Mouse (Mus musculus): ENCODE measurements around the gene Chd1.
"Not testable (repeated sequence)": the region's sequence is repeated elsewhere in the genome, so short reads cannot be mapped to it uniquely, and the experiment has no call there.

Chd1 gene

DNA sequence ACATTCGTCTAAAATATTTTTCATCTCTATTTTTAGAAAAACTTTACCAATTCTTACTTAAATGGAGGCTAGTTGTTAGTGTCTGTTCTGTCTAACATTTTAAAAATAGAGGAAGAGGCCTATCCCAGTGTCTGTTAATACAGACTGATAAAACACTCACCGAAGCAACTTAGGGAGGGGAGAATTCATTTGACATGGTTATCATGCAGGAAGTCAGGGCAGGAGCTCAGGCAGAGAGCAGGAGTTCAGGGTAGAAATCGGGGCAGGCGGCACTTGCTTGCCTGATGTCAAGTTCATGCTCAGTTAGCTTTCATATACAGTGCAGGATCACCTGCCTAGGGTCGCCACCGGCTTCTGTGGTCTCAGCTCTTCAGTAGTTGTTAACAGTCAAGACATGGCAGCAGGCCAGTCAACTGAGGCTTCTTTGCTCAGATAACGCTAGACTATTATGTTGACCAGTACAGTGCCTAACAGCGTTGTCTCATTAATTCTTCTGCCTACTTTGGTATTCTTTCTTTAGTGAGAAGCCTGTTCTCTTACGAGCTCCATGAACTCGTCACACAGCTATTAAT, 32.7 kb downstream of the Chd1 start:
- DNase-seq (ENCODE audit: low read depth) = no peak

GRCm38 (mm10) chr17:15741836-15742235, 37.1 kb downstream of the Chd1 start:
- no peak for DNase-seq (ENCODE audit: low read depth)

- no peak for DNase-seq (ENCODE audit: low read depth)
Observed at GRCm38 (mm10) chr17:15742953-15743352, 38.2 kb downstream of the Chd1 start.

DNA sequence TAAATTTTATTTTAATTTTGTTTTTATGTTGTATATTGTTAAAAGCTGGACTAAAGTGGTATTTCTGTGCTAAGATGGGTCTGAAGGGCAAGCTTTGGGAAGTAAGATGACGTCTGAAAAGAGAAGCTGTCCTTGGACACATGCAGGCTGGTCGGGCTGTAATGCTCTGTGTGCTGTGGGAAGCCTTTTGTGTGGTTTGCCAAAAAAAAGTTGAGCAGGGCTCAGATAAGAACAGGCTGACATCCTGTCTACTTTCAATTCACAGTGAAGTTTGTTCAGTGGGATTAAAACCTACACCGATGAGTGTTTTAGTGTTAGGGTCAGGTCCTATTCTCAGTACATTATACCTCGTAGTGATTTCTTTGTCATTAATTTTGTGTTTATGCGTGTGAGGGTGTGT, 38.6 kb downstream of the Chd1 start:
- no peak for DNase-seq (ENCODE audit: low read depth)

- no peak for DNase-seq (ENCODE audit: low read depth)
Observed at GRCm38 (mm10) chr17:15746696-15747095, 41.9 kb downstream of the Chd1 start.

DNA sequence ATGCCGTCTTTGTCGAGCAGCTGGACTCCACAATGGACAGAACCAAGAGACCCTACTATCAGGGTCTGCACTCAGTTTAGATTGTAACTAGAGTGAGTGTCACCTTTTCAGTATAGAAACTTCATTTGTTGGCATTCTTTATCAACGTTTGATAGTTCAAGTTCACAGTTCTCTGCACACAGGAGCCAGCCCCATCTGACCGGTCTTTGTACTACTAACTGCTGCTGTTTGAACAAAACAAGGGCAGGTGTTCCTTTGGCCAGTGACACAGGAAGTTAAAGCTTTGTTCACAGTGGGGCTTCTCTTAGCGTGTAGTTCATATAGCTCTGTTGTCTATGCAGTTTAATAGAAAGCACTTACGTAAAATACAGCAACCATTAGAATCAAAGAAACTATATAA, 43.3 kb downstream of the Chd1 start:
- no peak for DNase-seq (ENCODE audit: low read depth)

- DNase-seq (ENCODE audit: low read depth) = not testable (repeated sequence)
Observed at GRCm38 (mm10) chr17:15751264-15751663, 46.5 kb downstream of the Chd1 start.

DNA sequence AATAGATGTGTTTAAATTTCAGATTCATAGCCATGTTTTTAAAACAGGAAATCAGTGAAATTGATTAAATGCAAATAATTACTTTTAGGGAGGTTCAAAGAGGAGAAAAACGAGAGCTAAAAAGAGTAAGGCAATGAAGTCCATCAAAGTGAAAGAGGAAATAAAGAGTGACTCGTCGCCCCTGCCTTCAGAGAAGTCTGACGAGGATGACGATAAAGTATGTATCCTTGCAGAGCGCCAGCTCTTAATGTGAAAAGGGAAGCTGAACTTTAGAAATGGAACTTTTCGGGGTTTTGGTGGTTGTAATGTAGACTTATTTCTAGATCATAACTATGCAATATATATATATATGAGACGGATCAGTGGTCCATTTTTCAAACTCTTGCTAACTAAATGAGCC, 56.4 kb downstream of the Chd1 start:
- DNase-seq (ENCODE audit: low read depth) = peak; percentile 16

GRCm38 (mm10) chr17:15769081-15769724, 64.4 kb downstream of the Chd1 start:
- DNase-seq (ENCODE audit: low read depth) = no peak

DNA sequence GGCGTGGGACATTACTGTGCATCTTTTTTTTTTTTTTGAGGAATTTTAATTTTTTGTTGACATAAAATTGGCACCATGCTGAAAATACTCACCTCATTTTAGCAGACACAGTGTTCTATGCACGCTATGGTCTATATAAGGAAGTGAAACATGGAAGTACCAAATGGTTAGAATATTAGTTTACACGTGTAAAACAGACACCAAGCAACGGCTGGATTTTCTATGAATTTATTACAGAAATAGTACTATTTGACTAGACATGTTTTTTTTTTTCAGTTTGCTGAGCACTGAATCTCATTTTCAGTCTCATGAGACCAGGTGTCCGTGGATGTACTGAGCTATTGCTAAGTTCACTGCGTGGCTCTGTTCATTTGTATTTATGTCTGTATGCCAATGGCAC, 69.2 kb downstream of the Chd1 start:
- no peak for DNase-seq (ENCODE audit: low read depth)

- DNase-seq (ENCODE audit: low read depth) = no peak
Observed at GRCm38 (mm10) chr17:15774565-15775215, 69.9 kb downstream of the Chd1 start.

- no peak for DNase-seq (ENCODE audit: low read depth)
Observed at GRCm38 (mm10) chr17:15776349-15776748, 71.6 kb downstream of the Chd1 start.

DNA sequence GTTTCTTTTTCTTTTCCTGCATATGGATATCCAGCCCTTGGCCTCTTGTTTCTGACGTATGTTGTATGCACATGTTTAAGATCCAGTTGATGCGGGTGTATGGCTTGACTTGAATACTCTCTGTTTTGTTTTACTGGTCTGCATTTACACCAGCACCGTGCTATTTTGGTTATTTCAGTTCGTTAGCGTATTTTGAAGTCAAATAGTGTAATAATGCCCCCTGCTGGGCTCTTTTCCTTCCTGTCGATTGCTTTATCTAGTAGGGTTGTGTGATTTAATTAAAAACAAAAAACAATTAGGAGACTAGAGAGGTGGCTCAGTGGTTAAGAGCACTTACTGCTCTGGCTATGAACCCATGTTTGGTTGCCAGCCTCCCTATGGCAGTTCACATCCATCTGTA, 73.2 kb downstream of the Chd1 start:
- peak; percentile 22 for DNase-seq (ENCODE audit: low read depth)

GRCm38 (mm10) chr17:15787036-15787435, 82.3 kb downstream of the Chd1 start:
- peak; percentile 28 for DNase-seq (ENCODE audit: low read depth)

GRCm38 (mm10) chr17:15790716-15791115, 85.9 kb downstream of the Chd1 start:
- no peak for DNase-seq (ENCODE audit: low read depth)

- DNase-seq (ENCODE audit: low read depth) = no peak
Observed at GRCm38 (mm10) chr17:15799195-15799793, 94.5 kb downstream of the Chd1 start.

- no peak for DNase-seq (ENCODE audit: low read depth)
Observed at GRCm38 (mm10) chr17:15804008-15804812, 99.4 kb downstream of the Chd1 start.

DNA sequence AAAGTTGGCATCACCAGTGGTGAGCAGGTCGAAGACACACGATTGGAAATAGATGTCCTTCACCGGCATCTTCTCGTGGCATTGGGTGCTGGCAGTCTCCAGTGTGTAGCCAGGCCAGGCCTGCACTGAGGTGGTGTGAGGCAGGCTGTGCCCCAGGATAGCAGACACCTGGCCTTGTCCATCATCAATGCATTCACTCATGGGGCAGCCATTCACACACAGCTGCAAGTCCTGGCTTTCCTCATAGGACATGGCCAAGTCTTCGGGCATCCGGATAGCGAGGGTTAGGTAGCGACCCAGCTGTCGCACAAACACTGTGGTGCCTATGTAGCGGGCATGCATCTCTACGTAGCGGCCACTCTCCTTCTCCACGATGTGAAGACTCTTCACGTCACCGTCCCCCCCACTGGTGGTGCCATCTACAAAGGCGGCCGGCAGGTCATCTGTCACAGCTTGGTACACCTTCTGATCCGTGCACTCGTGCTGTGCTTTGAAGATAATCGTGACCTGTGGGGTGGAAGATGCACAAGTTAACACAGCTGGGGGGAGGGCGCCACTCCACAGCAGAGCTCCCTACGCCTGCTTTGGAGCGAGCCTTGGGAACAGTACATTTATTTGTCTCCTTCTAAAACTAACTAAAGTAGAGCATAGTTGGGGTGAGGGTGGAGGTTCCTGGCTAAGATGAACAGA, 102.7 kb downstream of the Chd1 start:
- DNase-seq (ENCODE audit: low read depth) = no peak

GRCm38 (mm10) chr17:15808015-15808414, 103.2 kb downstream of the Chd1 start:
- DNase-seq (ENCODE audit: low read depth) = no peak

DNA sequence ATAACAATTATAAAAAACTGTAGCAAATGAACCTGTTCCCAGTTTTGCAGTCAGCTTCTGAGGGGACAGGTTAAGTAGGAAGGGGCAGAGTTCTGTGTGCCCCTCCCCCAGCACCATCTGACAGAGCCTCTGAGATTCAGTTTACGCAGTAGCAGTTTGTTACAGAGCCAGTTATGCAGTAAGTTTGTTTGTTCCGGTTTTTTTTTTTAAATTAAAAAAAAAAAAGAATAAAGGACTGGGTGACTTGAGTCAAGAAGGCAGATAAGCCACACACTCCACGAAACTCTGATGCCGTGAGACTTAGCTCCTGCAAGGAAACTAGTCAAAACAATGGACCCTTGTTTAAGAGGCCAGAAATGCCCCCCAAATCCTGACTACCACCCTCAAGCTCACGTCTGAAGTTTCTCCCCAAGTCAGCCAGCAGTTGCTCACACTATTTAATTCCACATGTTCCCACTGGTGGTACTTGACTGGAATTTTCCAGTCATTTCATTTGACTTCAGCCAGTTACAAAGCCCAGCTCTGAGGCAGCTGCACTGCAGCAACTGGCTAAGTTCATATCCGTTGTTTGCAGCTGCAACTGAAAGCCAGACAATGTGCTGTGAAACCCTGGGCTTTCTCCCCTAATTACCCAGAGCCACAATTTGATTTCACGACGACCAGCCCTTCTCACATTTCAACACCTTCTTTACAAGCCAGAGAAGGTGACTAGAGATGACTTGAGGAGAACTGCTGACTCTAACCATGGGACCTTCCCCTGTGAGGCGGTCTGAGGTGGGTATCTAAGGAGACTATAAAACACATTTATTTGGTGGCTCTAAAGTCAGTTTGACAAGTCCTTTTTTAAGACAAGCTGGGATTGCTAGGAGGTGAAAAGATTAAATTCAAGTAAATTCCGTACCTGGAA, 104.0 kb downstream of the Chd1 start:
- DNase-seq (ENCODE audit: low read depth) = no peak

GRCm38 (mm10) chr17:15809949-15810348, 105.2 kb downstream of the Chd1 start:
- no peak for DNase-seq (ENCODE audit: low read depth)

Data from c-Kit-positive CD71-negative TER-119-negative erythroid progenitor cells, embryonic 14.5 days (primary cell).